Mouse (Mus musculus) C2C12 (cell line): ENCODE results near the gene Zfpl1.

Source experiments
- CTCF ChIP-seq: IDR thresholded peaks from one replicate; pipeline ENCODE4 v1.5.1; 2011; ENCODE audit not compliant: control insufficient read depth, insufficient read depth, insufficient read length
- USF1 ChIP-seq: IDR thresholded peaks from one replicate; pipeline ENCODE4 v1.6.1; 2011; ENCODE audit warnings: low read depth, mild to moderate bottlenecking, control low read depth, moderate library complexity

- no peak for TF ChIP-seq CTCF
- no peak for TF ChIP-seq USF1
These were observed 17.6 kb upstream of the Zfpl1 start for GRCm38 (mm10) chr19:6102169-6102853.
